Mouse (Mus musculus): ENCODE measurements around the gene Pde4dip.

Gene Pde4dip

GRCm38 (mm10) chr3:97683560-97684195, 204.8 kb downstream of the Pde4dip start:
- no peak for DNase-seq

- DNase-seq: no peak
Measured at GRCm38 (mm10) chr3:97682576-97682975, 205.9 kb downstream of the Pde4dip start.

DNA sequence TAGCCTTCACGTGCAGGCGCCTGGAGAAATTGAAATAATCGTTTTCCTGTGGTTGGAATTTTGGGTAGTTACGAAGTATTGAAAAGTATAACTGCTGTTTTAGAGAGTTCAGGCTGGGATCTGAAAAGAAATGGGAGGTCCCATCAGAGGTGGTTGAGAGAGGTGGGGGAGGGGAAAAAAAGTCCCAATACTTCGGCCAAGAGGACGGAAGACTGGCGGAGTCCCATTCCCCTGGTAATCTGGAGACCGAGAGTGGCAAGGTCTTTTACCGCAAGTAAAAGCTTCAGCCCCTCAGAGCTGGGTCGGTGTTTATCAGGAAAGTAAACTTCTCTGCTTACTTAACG, 206.4 kb downstream of the Pde4dip start:
- DNase-seq: no peak

- peak; percentile 58 for DNase-seq
Measured at GRCm38 (mm10) chr3:97681321-97682158, 207.0 kb downstream of the Pde4dip start.

GRCm38 (mm10) chr3:97680631-97681320, 207.7 kb downstream of the Pde4dip start:
- peak; percentile 78 for DNase-seq

GRCm38 (mm10) chr3:97678416-97678815, 210.1 kb downstream of the Pde4dip start:
- no peak for DNase-seq

DNA sequence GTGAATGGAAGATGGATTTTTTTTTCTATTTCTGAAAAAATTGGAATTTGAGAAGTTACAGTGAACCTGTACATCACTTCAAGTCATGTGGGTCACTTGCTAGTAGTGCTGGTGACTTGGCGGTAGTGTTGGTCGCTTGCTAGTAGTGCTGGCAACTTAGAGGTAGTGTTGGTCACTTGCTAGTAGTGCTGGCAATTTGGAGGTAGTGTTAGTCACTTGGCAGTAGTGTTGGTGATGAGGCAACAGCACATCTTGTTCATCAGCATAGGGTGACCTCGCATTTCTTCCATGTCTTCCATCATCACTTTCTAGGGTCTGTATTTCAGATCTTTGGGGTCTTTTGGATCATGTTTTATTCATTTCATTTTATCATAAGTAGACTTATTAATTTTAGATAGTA, 212.4 kb downstream of the Pde4dip start:
- DNase-seq: no peak

- DNase-seq: no peak
Measured at GRCm38 (mm10) chr3:97674644-97675110, 213.8 kb downstream of the Pde4dip start, which contains the start of gene Gm17651. Gm17651 (minus strand) TSS chr3:97674694.

DNA sequence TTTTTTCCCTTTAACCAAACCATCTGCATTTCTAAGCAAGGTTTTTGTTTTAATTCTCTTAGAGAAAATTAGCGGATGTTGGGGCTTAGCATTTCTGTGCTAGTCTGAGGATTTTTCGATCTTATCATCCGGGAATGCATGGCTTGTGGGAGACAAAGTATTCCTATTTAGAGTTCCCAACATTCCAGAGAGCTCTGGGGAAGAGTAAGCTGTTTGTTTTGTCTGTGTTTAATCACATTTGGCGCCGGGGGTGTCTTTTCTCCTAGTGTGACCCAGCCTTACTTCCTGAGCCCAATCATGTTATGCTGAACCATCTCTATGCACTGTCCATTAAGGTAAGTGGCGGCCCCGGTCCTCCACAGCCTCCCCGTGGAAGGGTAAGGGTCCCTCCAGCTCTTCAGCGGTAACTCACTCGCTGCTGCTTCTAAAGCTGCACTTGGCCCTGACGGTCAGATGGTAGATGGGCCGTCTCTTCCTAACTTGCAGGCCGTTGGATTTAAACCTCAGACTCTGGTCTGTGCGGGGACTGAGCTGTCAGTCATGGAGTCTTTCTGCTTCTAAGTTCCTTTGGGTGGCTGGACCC, 221.3 kb downstream of the Pde4dip start:
- DNase-seq: no peak

GRCm38 (mm10) chr3:97666154-97666553, 222.4 kb downstream of the Pde4dip start:
- no peak for DNase-seq

- DNase-seq: no peak
Measured at GRCm38 (mm10) chr3:97665525-97665924, 223.0 kb downstream of the Pde4dip start.

DNA sequence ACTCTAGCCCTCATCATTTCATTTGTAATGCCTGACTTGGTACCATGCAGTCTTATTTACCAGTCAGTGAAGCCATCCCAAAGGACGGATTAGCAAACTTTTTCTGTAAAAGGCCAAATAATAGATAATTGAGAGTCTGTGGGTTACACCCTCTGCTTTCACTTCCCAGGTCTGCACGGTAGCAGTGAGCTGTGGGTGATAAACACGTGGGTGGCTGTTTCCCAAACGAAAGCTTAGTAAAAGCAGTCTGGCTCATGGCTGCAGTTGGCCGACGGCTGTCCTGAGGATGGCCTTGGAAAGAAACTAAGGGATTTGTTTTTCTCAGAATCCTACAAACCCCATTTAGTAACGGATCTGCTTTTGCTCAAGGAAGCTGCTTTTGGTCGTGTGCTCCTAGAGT, 227.3 kb downstream of the Pde4dip start:
- DNase-seq: no peak

GRCm38 (mm10) chr3:97659746-97660145, 228.8 kb downstream of the Pde4dip start:
- DNase-seq: peak; percentile 15

DNA sequence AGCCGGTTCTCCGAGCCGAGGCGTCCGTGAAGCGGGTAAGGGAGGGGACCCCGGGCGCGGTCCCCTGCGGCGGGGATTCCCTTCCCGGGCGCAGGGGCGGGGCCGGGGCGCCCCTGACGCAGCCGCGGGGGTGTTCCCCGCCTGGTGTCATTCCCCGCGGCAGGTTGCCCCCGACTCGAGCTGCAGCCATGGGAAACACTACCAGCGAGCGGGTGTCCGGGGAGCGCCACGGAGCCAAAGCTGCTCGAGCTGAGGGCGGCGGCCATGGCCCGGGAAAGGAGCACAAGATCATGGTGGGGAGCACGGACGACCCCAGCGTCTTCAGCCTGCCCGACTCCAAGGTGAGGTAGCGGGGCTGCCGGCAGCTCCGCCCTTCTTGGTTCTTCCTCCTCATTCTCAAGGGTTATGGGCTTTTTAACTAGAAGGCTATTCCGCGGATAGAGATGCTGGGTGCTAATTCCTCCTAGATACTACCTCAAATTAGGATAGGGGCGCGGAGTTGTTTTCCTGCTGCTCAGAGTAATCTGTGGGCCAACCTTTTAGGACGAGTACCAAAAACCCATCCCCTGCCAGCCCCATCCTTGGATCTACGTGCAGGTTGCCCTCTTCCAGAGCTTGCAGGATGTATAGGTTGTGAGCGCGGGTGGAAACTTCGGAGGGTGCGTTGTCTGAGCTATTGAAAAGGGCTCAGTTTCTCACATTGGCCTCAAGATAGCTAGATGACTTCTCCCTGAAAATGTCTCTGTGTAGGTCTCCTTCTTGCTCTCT, 229.9 kb downstream of the Pde4dip start:
- DNase-seq: no peak

GRCm38 (mm10) chr3:97657655-97658411, 230.7 kb downstream of the Pde4dip start, which contains the start of gene Prkab2:
Prkab2 (plus strand) TSS chr3:97658193.
- peak; percentile 99 for DNase-seq

- DNase-seq: no peak
Measured at GRCm38 (mm10) chr3:97654901-97655300, 233.6 kb downstream of the Pde4dip start.

DNA sequence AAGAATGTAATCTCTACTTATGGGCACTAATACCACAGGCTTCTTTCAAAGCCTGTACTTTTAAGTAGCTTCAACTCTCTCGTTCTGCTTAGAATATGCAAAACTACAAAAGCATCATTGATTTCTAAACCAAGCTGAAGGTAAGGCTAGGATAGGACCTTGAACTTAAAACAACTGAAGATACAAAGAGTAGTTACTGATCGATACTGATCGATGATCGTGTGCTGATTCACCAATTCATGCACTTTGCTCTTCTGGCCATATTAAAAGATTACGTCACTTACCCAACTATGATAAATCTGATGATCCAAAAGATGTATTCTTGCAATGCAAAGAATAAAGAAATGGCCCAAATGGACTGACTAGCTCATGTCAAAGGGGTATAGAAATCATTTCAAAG, 234.7 kb downstream of the Pde4dip start:
- no peak for DNase-seq

- no peak for DNase-seq
Measured at GRCm38 (mm10) chr3:97651604-97652003, 236.9 kb downstream of the Pde4dip start.

DNA sequence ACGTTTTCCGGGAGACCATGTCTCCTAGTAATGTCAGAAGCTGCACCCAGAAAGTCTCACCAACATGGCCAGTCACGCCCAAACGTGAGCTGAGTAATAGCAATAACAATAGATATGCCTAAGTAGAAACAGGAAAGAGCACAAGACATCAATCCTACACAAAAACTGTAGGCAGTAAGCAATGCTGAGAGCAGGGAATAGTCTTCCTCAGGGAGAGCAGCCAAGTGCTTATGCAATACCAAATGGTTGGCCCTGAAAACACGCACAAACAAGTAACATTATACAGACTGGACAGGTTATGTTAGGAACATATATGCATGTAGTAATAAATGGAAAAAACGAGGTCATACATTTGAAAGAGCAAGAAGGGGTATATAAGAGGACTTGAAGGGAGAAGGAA, 239.0 kb downstream of the Pde4dip start:
- DNase-seq: no peak

DNA sequence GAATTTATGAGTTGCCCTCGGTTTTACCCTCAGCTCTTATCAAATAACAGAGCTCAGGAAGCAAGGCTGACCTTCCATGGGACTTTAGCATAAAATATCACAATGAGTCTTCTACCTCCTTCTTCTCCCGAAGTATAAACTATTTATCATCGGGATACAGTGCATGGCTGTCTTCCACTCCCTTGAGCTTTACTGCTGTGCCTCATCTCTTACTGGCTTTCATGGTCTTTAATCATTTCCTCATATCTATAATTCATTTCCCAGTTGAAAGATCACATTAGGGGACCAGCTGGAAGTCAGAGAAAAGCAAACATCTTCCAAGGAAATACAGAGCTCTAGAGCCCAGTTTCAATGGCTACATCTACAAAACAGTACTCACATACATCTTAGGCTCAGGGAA, 239.5 kb downstream of the Pde4dip start:
- no peak for DNase-seq

DNA sequence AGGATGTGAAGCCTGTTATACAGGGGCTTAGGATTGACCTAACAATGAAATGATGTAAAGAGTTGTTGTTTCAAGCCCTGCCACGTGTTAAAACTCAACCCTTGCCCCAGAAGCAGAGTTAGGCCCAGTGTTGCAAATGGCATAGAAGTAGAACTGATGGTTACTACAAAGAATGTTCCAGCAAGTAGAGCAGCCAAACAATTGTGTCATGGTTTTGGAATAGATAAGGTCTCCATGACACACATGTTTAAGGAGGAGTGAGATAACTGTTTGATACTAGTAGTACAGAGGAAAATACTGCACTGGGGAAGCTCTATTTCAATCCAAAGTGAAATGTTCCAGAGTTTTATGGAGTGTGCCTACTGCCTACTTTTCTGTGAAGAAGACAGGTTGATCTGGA, 240.0 kb downstream of the Pde4dip start:
- DNase-seq: no peak

DNA sequence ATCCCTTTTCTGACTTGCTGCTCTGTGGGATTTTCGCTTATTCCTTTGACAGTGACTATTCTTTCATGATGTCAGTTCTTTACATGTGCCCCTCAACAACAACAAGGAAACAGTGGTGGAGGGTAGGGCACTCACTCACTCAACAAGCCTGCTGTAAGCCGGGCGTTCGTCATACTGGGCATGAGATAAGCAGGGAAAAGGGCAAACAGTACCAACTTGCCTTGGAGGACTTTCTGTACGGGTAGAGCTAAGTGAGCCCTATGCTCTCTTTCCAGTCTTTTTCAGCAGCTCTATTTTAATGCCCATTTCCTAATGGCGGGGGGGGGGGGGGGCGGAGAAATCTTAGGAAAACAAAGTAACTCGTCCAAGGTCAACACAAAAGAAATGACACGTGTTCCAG, 246.5 kb downstream of the Pde4dip start:
- no peak for DNase-seq
